Mouse (Mus musculus) limb, embryonic 14.5 days (tissue): ENCODE data around the gene Pax8. TPM values are rescaled to one million over a fixed set of nuclear protein-coding genes. Genes with fewer than 3 reads are reported as not detected.

Source experiments
- ATAC-seq: fragments of 200-750 bp; cut with Nextera tagmentation; 2 replicates; pipeline ENCODE4 v1.8.0; 2017; ENCODE audit warnings: low read depth, moderate number of reproducible peaks, moderate TSS enrichment; ENCODE audit not compliant: low FRiP score
- DNase-seq: peaks from one replicate; pipeline ENCODE4 v3.0.0-alpha.2; 2015; ENCODE audit warnings: low spot score
- H3K27ac ChIP-seq: fragments of 300-500 bp; sonication (generic); replicated peaks from 2 replicates; pipeline ENCODE4 v1.5.1; 2014; ENCODE audit warnings: low read depth, mild to moderate bottlenecking, low read length, moderate library complexity, mixed read lengths
- H3K27me3 ChIP-seq: fragments of 300-500 bp; sonication (generic); 2 replicates; pipeline ENCODE4 v1.6.1; 2014; ENCODE audit warnings: low read length, mixed read lengths; ENCODE audit not compliant: control insufficient read depth, insufficient read depth
- H3K36me3 ChIP-seq: fragments of 300-500 bp; sonication (generic); 2 replicates; pipeline ENCODE4 v1.6.1; 2014; ENCODE audit warnings: mild to moderate bottlenecking, low read length, moderate library complexity, mixed read lengths; ENCODE audit not compliant: control insufficient read depth, insufficient read depth
- H3K4me1 ChIP-seq: fragments of 300-500 bp; sonication (generic); 2 replicates; pipeline ENCODE4 v1.6.1; 2014; ENCODE audit warnings: antibody characterized with exemption, low read length, mixed read lengths; ENCODE audit not compliant: control insufficient read depth, insufficient read depth
- H3K4me2 ChIP-seq: fragments of 300-500 bp; sonication (generic); replicated peaks from 2 replicates; pipeline ENCODE4 v1.6.1; 2014; ENCODE audit warnings: low read depth, mild to moderate bottlenecking, low read length, moderate library complexity; ENCODE audit not compliant: severe bottlenecking
- H3K4me3 ChIP-seq: fragments of 300-500 bp; sonication (generic); replicated peaks from 2 replicates; pipeline ENCODE4 v1.5.1; 2014; ENCODE audit warnings: low read length
- H3K9ac ChIP-seq: fragments of 300-500 bp; sonication (generic); 2 replicates; pipeline ENCODE4 v1.6.1; 2014; ENCODE audit warnings: mild to moderate bottlenecking, low read depth, low read length, moderate library complexity; ENCODE audit not compliant: severe bottlenecking
- H3K9me3 ChIP-seq: fragments of 300-500 bp; sonication (generic); 2 replicates; pipeline ENCODE4 v1.6.1; 2016; ENCODE audit warnings: low read length; ENCODE audit not compliant: control insufficient read depth
- POLR2A ChIP-seq: fragments of 200-500 bp; IDR thresholded peaks from 2 replicates; pipeline ENCODE4 v1.8.0; 2012; ENCODE audit warnings: inconsistent platforms, mild to moderate bottlenecking, moderate library complexity, borderline replicate concordance; ENCODE audit not compliant: insufficient read depth, insufficient read length; ENCODE audit errors: extremely low read depth
- WGBS: fragments of 180-500 bp; shearing (Covaris S2); extraction: QIAGEN DNeasy Blood & Tissue Kit; methylation state at CpG from one replicate; pipeline ENCODE4 v1.1.7; 2014; 5-methylcytosine and 5-hydroxymethylcytosine counted together
- polyA plus RNA-seq, 2 experiments: library from polyadenylated mRNA; depleted of rRNA in 1 of 2; stranded (reverse) in 1 of 2; unstranded in 1 of 2; fragments of >200 nt; fragmentation: Nextera tagmentation in 1 of 2; extraction: Ambion mirVana in 1 of 2; gene quantifications; 2 replicates each; pipeline versions ENCODE4 v1.2.1 to v1.2.3; 2012 to 2014

Pax8 gene
- polyA plus RNA-seq, 2 experiments, result not detected

DNA sequence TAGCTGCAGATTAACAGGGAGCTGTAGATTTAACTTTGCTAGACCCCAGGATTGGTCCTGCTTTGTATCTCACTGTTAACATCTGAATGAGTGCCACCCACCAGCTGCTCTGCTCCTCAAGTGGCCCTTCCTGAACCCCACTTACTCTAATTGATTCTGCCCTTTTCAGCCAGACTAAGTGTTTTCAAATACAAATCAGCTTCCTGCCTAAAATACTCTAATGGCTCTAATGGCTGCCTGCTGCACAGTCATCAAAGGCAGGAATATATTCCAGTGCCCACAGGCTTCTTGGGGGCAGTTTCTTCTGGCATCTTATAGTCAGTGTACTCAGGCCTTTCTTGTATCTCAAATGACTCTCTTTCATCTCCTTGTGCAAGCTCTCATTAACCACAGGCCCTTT lies 33.5 kb downstream of the Pax8 start:
- Histone ChIP-seq H3K9ac (no peak overlapping the region), H3K4me1 (no peaks in the 10 kb centered on the region), H3K9me3 (no peaks in the 10 kb centered on the region), H3K36me3 (no peaks in the 10 kb centered on the region), H3K27ac (no peak overlapping the region), H3K4me3 (no peak overlapping the region), H3K4me2 (no peak overlapping the region), H3K27me3 (no peaks in the 10 kb centered on the region)
- ATAC-seq (no peak), DNase-seq (no peak)
- no peak for TF ChIP-seq POLR2A

DNA sequence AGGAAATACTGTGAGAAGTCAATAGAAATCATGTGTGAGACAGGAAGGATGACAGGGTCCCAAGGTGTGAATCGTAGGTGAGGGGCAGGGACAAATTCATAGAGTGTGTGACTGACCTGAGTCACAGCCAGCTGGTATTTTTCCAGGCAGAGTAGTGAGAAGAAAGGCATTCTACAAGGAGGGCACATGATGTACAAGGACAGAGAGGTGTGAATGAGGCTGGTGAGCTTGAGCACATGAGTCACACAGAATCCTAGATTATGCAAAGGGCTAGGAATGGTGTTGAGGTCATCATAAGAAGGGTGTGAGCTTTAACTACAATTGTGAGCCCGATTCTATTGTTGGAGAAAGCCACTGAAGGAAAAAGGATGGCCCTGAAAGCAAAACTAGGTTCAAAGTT lies 35.3 kb downstream of the Pax8 start:
- no peak overlapping the region for H3K9ac ChIP-seq
- H3K4me1 ChIP-seq, result no peaks in the 10 kb centered on the region
- TF ChIP-seq POLR2A, result no peak
- H3K4me3 ChIP-seq, result no peak overlapping the region
- no peaks in the 10 kb centered on the region for H3K9me3 ChIP-seq
- H3K36me3 ChIP-seq, result no peaks in the 10 kb centered on the region
- 79% methylated on average over 2 of the region's 2 CpGs for WGBS
- H3K27me3 ChIP-seq, result no peaks in the 10 kb centered on the region
- H3K27ac ChIP-seq, result no peak overlapping the region
- DNase-seq (no peak), ATAC-seq (no peak)
- H3K4me2 ChIP-seq, result no peak overlapping the region

DNA sequence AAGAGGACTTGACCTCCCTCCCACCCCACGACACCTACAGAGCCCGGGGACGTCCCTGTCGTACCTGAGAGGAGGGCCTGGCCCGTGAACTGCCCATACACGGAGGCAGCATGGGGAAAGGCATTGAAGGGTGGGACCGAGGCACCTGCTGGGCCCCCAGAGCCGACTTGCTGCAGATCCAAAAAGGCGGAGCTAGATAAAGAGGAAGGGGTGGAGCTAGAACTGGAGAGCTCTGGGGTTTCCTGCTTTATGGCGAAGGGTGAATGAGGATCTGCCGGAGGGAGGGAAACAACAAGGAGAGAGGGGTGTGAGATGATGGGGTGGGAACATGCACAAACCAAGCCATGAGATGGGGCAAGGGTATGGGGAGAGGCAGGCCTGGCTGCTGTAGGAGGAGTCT lies 39.7 kb downstream of the Pax8 start:
- Histone ChIP-seq H3K4me1 (no peaks in the 10 kb centered on the region), H3K27me3 (no peaks in the 10 kb centered on the region), H3K4me2 (no peak overlapping the region), H3K9ac (no peak overlapping the region), H3K9me3 (no peaks in the 10 kb centered on the region), H3K27ac (no peak overlapping the region), H3K4me3 (no peak overlapping the region), H3K36me3 (no peaks in the 10 kb centered on the region)
- no peak for TF ChIP-seq POLR2A
- DNase-seq, result no peak
- no peak for ATAC-seq
- WGBS, result 80% methylated on average over 11 of the region's 11 CpGs

DNA sequence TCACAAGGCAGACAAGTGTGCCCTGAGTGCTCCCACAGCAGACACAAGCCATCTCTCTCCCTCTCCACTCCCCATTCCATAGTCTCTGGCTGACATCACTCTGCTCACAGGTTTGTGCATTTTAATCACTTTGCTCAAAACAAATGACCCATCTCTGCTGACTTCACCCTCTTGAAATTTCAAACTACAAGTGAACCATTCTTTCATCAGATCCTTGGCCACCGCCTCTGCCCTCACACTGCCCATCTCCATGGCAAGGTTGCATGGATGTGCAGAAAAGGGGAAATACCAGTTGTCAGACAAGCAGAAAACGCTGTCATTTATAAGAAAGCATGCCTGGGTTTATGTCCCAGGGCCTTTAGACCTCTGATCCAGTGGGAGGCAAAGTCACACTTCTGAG lies 40.7 kb downstream of the Pax8 start:
- no peak for ATAC-seq
- Histone ChIP-seq H3K36me3 (no peaks in the 10 kb centered on the region), H3K27ac (no peak overlapping the region), H3K4me3 (no peak overlapping the region), H3K9ac (no peak overlapping the region), H3K4me1 (no peaks in the 10 kb centered on the region), H3K27me3 (no peaks in the 10 kb centered on the region), H3K9me3 (no peaks in the 10 kb centered on the region), H3K4me2 (no peak overlapping the region)
- 90% methylated on average over 2 of the region's 2 CpGs for whole genome bisulfite sequencing
- DNase-seq, result no peak
- no peak for TF ChIP-seq POLR2A

DNA sequence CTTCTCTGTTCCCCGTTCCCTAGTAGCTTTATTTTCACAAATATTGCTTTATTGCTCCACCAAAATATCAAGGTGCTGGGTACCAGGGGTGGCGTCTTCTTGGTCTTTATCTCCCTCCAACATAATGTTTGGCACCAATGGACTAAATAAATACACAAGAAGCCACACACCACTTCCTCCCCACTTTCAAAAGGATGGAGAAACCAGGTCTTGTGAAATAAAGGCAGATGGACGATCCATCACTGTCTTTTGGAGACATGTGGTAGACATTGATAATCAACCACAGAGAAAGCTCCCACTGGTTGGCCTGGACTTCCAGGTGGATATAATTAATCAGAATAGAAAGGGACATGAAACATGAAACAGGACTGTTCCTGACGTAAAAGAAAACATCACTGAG lies 45.6 kb downstream of the Pax8 start:
- no peak overlapping the region for H3K4me2 ChIP-seq
- H3K4me1 ChIP-seq, result no peaks in the 10 kb centered on the region
- 68% methylated on average over 4 of the region's 4 CpGs for WGBS
- no peaks in the 10 kb centered on the region for H3K36me3 ChIP-seq
- DNase-seq, result no peak
- TF ChIP-seq POLR2A, result no peak
- H3K9me3 ChIP-seq, result no peaks in the 10 kb centered on the region
- H3K9ac ChIP-seq, result no peak overlapping the region
- H3K27me3 ChIP-seq, result no peaks in the 10 kb centered on the region
- H3K4me3 ChIP-seq, result no peak overlapping the region
- no peak overlapping the region for H3K27ac ChIP-seq
- ATAC-seq, result no peak
